Mouse (Mus musculus) embryonic facial prominence, embryonic 14.5 days (tissue): ENCODE results near the gene Col24a1. TPM values are rescaled to one million over a fixed set of nuclear protein-coding genes. Genes with fewer than 3 reads are reported as not detected.

Experiments used
- ATAC-seq: fragments of 200-750 bp; cut with Nextera tagmentation; 2 replicates; pipeline ENCODE4 v1.8.0; 2017; ENCODE audit warnings: low read depth, moderate number of reproducible peaks, moderate TSS enrichment
- DNase-seq: peaks from one replicate; pipeline ENCODE4 v3.0.0-alpha.2; 2015; ENCODE audit warnings: low spot score
- H3K27ac ChIP-seq: fragments of 300-500 bp; sonication (generic); replicated peaks from 2 replicates; pipeline ENCODE4 v1.5.1; 2014; ENCODE audit warnings: low read depth, mild to moderate bottlenecking, low read length, moderate library complexity
- H3K27me3 ChIP-seq: fragments of 300-500 bp; sonication (generic); replicated peaks from 2 replicates; pipeline ENCODE4 v1.6.1; 2014; ENCODE audit warnings: low read length; ENCODE audit not compliant: control insufficient read depth, insufficient read depth
- H3K36me3 ChIP-seq: fragments of 300-500 bp; sonication (generic); 2 replicates; pipeline ENCODE4 v1.6.1; 2014; ENCODE audit warnings: low read length, mixed read lengths; ENCODE audit not compliant: control insufficient read depth, insufficient read depth
- H3K4me1 ChIP-seq: fragments of 300-500 bp; sonication (generic); 2 replicates; pipeline ENCODE4 v1.6.1; 2014; ENCODE audit warnings: antibody characterized with exemption, low read length; ENCODE audit not compliant: control insufficient read depth, insufficient read depth
- H3K4me2 ChIP-seq: fragments of 300-500 bp; sonication (generic); 2 replicates; pipeline ENCODE4 v1.6.1; 2014; ENCODE audit warnings: low read depth, mild to moderate bottlenecking, low read length, moderate library complexity, mixed read lengths
- H3K4me3 ChIP-seq: fragments of 300-500 bp; sonication (generic); 2 replicates; pipeline ENCODE4 v1.5.1; 2014; ENCODE audit warnings: low read depth, mild to moderate bottlenecking, low read length
- H3K9ac ChIP-seq: fragments of 300-500 bp; sonication (generic); 2 replicates; pipeline ENCODE4 v1.6.1; 2014; ENCODE audit warnings: low read depth, mild to moderate bottlenecking, low read length, moderate library complexity, mixed read lengths
- H3K9me3 ChIP-seq: fragments of 300-500 bp; sonication (generic); 2 replicates; pipeline ENCODE4 v1.6.1; 2016; ENCODE audit warnings: low read length; ENCODE audit not compliant: control insufficient read depth
- WGBS: fragments of 180-500 bp; shearing (Covaris S2); extraction: QIAGEN DNeasy Blood & Tissue Kit; methylation state at CpG from one replicate; pipeline ENCODE4 v1.1.7; 2014; 5-methylcytosine and 5-hydroxymethylcytosine counted together
- polyA plus RNA-seq: library from polyadenylated mRNA; unstranded; fragments of >200 nt; fragmentation: Nextera tagmentation; extraction: Ambion mirVana; gene quantifications from 2 replicates; pipeline ENCODE4 v1.2.1, GENCODE M21; 2014

Col24a1 gene
- polyA plus RNA-seq, 1 experiment from 2014 or later = 16.3 TPM

DNA sequence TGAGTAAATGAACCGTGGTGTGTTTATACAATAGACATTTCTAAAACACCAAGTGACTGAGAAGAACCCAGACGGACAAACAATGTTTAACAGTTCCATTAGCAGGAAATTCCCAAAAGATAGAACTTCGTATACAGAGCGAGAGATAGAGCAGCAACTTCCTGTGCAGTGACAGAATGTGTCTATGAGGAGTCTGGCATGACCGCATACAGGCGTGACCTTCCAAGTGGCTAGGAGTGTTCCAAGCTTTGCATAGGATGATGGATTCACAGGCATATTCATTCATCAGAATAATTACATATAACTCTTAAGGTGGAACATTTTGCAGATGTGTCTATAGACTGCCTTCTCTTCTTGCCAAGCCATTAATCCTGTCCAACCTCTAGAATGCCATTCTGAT, 18.1 kb upstream of the Col24a1 start:
- ATAC-seq (no peak), DNase-seq (no peak)
- no peaks in the 10 kb centered on the region for H3K4me1 ChIP-seq
- no peaks in the 10 kb centered on the region for H3K9me3 ChIP-seq
- no peaks in the 10 kb centered on the region for H3K27me3 ChIP-seq
- WGBS = 84% methylated on average over 6 of the region's 6 CpGs
- H3K9ac ChIP-seq = no peak overlapping the region
- no peak overlapping the region for H3K27ac ChIP-seq
- H3K4me3 ChIP-seq = no peak overlapping the region
- H3K4me2 ChIP-seq = no peak overlapping the region
- H3K36me3 ChIP-seq = no peaks in the 10 kb centered on the region

GRCm38 (mm10) chr3:145293207-145293606, 935 bp downstream of the Col24a1 start:
- 4% methylated on average over 9 of the region's 9 CpGs for WGBS

DNA sequence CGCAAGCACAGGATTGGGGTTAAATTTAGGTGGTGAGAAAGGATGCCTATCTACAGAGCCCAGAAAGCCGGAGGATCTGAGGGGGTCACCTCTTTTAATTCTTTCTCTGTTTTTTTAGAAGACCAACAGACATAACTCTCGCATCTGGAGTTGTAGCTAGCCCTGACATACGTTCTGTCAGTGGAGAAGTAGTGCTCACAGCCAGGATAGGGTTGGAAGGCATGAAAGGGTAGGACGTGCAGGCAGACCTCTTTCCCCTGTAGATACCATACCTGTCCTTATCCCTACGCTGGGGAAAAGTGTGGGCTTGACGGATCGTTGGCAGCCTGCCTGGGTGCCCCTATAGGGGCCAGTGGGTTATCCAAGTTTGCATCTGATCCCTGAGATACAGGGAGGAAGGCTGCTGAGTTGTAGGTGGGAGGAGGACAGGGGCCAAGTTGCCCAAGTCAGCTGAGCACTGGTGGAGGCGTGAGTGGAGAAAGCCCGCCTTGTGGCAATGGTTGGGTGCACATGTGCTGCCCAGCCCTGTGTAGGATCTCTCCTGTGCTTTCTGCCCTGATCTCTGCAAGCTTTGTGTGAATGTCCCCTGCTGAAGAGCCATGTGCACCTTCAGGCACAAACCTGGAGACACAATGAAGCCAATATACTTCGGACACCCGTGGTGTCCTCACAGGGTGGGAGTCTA, 1.5 kb downstream of the Col24a1 start:
- ATAC-seq (no peak), DNase-seq (peak; percentile 5)
- peaks cover 17% of the 10 kb centered on the region for H3K4me1 ChIP-seq
- peak overlapping the region; percentile 72 for H3K9ac ChIP-seq
- no peaks in the 10 kb centered on the region for H3K36me3 ChIP-seq
- H3K27me3 ChIP-seq = no peaks in the 10 kb centered on the region
- H3K4me3 ChIP-seq = peak overlapping the region; percentile 47
- peak overlapping the region; percentile 49 for H3K27ac ChIP-seq
- peak overlapping the region; percentile 87 for H3K4me2 ChIP-seq
- WGBS = 57% methylated on average over 12 of the region's 12 CpGs
- no peaks in the 10 kb centered on the region for H3K9me3 ChIP-seq

More at GRCm38 (mm10) chr3:145293207-145293606, 935 bp downstream of the Col24a1 start:
- ATAC-seq (peak; percentile 32; the same call in 1 of the 2 replicates), DNase-seq (peak; percentile 70)
- peak overlapping the region; percentile 47 for H3K4me3 ChIP-seq
- peak overlapping the region; percentile 72 for H3K9ac ChIP-seq
- peaks cover 17% of the 10 kb centered on the region for H3K4me1 ChIP-seq
- no peaks in the 10 kb centered on the region for H3K36me3 ChIP-seq
- no peaks in the 10 kb centered on the region for H3K9me3 ChIP-seq
- no peaks in the 10 kb centered on the region for H3K27me3 ChIP-seq
- peak overlapping the region; percentile 87 for H3K4me2 ChIP-seq
- peak overlapping the region; percentile 49 for H3K27ac ChIP-seq

- no peak for ATAC-seq
- DNase-seq = no peak
- 85% methylated on average over 5 of the region's 5 CpGs for WGBS
- Histone ChIP-seq H3K36me3 (no peaks in the 10 kb centered on the region), H3K4me1 (no peaks in the 10 kb centered on the region), H3K27ac (no peak overlapping the region), H3K9me3 (no peaks in the 10 kb centered on the region), H3K27me3 (no peaks in the 10 kb centered on the region), H3K4me2 (no peak overlapping the region), H3K9ac (no peak overlapping the region), H3K4me3 (no peak overlapping the region)
Observed at GRCm38 (mm10) chr3:145299980-145300591, 7.8 kb downstream of the Col24a1 start.

DNA sequence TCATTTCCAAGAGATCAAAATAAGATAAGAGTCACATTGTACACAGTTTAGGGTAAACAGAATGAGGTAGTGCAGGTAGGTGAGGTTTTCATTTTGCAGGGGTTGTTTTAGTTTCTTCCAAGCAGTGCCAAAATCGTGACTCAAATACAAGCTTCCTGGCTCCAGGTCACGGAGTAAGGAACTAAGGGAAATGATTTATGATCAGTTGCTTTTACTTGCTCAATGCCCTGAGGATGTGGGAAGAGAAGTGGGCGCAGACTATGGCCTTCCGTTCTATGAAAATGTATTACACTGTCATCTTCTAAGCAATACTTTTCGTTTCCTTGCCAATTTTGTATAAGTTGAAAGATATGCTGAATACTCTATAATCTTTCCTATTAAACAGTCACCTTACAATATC, 13.0 kb downstream of the Col24a1 start:
- WGBS = 75% methylated on average over 5 of the region's 5 CpGs
- no peak overlapping the region for H3K4me3 ChIP-seq
- no peaks in the 10 kb centered on the region for H3K36me3 ChIP-seq
- H3K4me1 ChIP-seq = no peaks in the 10 kb centered on the region
- no peak overlapping the region for H3K27ac ChIP-seq
- H3K4me2 ChIP-seq = no peak overlapping the region
- H3K9ac ChIP-seq = no peak overlapping the region
- DNase-seq (no peak), ATAC-seq (no peak)
- no peaks in the 10 kb centered on the region for H3K27me3 ChIP-seq
- H3K9me3 ChIP-seq = no peaks in the 10 kb centered on the region

DNA sequence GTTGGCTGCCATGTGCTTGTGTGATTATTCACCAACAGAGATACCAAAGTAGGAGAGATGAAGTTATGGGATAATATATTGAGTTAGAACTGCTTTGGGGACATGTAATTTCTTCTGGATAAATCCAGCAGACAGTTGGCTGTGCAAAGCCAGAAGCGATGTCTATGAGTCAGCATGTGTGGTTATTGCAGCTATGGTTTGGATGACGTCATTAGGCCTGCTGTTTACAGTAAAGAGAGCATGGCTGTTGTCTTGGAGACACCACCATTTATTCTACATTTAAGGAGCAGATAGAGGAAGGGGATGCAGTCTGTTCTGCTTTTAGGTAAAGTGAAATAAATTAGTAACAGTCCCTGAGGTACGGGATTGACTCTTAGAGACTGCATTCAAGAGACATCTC, 14.9 kb downstream of the Col24a1 start:
- Histone ChIP-seq H3K4me3 (no peak overlapping the region), H3K27me3 (no peaks in the 10 kb centered on the region), H3K27ac (no peak overlapping the region), H3K9ac (no peak overlapping the region), H3K36me3 (no peaks in the 10 kb centered on the region), H3K4me1 (no peaks in the 10 kb centered on the region), H3K4me2 (no peak overlapping the region), H3K9me3 (no peaks in the 10 kb centered on the region)
- no peak for ATAC-seq
- WGBS = 76% methylated on average over 3 of the region's 3 CpGs
- DNase-seq = peak; percentile 27

DNA sequence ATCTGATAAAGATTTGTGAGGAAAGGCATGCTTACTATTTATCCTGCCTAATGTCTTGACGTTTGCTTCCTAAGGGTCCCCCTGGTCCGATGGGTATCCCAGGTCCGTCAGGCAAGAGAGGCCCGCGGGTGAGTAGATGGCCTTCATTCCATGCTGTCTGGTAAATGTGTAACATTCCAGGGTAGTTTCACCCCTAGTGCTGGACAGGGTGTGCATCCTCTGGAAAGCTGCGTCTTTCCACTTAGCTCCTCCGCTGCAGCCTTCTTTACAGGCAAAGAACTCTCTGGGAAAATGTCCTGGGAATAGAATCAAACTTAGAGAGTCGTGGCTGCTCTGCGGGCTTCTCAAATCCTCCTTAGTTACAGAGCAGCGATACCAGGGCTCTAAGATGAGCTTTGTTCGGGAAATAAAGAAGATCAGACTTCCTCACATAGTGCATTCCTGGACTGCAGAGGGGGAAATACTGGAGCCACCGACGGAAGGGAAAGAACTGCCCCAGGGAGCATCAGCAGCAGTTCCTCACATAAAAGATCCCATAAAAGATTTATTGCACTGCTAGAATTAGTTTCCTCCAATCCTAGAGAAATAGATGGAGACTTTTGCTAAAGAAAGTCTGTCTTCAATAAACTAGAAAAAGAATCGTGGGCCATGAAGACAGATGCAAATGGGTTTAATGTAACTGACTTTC, 28.5 kb downstream of the Col24a1 start:
- H3K4me1 ChIP-seq = no peaks in the 10 kb centered on the region
- H3K27me3 ChIP-seq = no peaks in the 10 kb centered on the region
- no peak overlapping the region for H3K9ac ChIP-seq
- H3K4me2 ChIP-seq = no peak overlapping the region
- H3K36me3 ChIP-seq = no peaks in the 10 kb centered on the region
- no peak overlapping the region for H3K4me3 ChIP-seq
- DNase-seq (no peak), ATAC-seq (no peak)
- WGBS = 49% methylated on average over 14 of the region's 14 CpGs
- H3K27ac ChIP-seq = no peak overlapping the region
- no peaks in the 10 kb centered on the region for H3K9me3 ChIP-seq

GRCm38 (mm10) chr3:145325402-145325801, 33.1 kb downstream of the Col24a1 start:
- no peak overlapping the region for H3K4me2 ChIP-seq
- 96% methylated on average over 3 of the region's 3 CpGs for WGBS

More at GRCm38 (mm10) chr3:145325402-145325801, 33.1 kb downstream of the Col24a1 start:
- Histone ChIP-seq H3K36me3 (no peaks in the 10 kb centered on the region), H3K27ac (no peak overlapping the region), H3K4me3 (no peak overlapping the region), H3K9me3 (no peaks in the 10 kb centered on the region), H3K4me1 (no peaks in the 10 kb centered on the region), H3K27me3 (no peaks in the 10 kb centered on the region), H3K9ac (no peak overlapping the region)
- ATAC-seq (no peak), DNase-seq (no peak)
